Mouse (Mus musculus) midbrain, postnatal 0 days (tissue): ENCODE measurements at regions not wholly inside any gene's neighbourhood (a gene's known extent, or its start where the extent isn't known, plus 50 kb on each side); places are given as distances from the start of the nearest gene placed in this dataset.

Experiments used
- ATAC-seq: fragments of 200-750 bp; cut with Nextera tagmentation; 2 replicates; pipeline ENCODE4 v1.8.0; 2017; ENCODE audit warnings: moderate number of reproducible peaks, mild to moderate bottlenecking, moderate TSS enrichment, moderate library complexity; ENCODE audit not compliant: low FRiP score
- DNase-seq: peaks from one replicate; pipeline ENCODE4 v3.0.0-alpha.2; 2015; ENCODE audit warnings: low spot score
- H3K27ac ChIP-seq: fragments of 300-500 bp; sonication (generic); 2 replicates; pipeline ENCODE4 v1.5.1; 2014; ENCODE audit warnings: low read depth, mild to moderate bottlenecking, low read length, mixed read lengths
- H3K27me3 ChIP-seq: fragments of 300-500 bp; sonication (generic); 2 replicates; pipeline ENCODE4 v1.6.1; 2014; ENCODE audit warnings: low read length, control low read depth, mixed read lengths; ENCODE audit not compliant: insufficient read depth
- H3K36me3 ChIP-seq: fragments of 300-500 bp; sonication (generic); 2 replicates; pipeline ENCODE4 v1.6.1; 2014; ENCODE audit warnings: low read length, control low read depth, mixed read lengths; ENCODE audit not compliant: insufficient read depth
- H3K4me1 ChIP-seq: fragments of 300-500 bp; sonication (generic); 2 replicates; pipeline ENCODE4 v1.6.1; 2014; ENCODE audit warnings: mild to moderate bottlenecking, control low read depth, antibody characterized with exemption, low read length, mixed read lengths; ENCODE audit not compliant: insufficient read depth
- H3K4me2 ChIP-seq: fragments of 300-500 bp; sonication (generic); 2 replicates; pipeline ENCODE4 v1.6.1; 2014; ENCODE audit warnings: low read depth, mild to moderate bottlenecking, low read length, mixed read lengths; ENCODE audit not compliant: poor library complexity, severe bottlenecking
- H3K4me3 ChIP-seq: fragments of 300-500 bp; sonication (generic); 2 replicates; pipeline ENCODE4 v1.5.1; 2014; ENCODE audit warnings: low read depth, mild to moderate bottlenecking, low read length, moderate library complexity
- H3K9ac ChIP-seq: fragments of 300-500 bp; sonication (generic); replicated peaks from 2 replicates; pipeline ENCODE4 v1.6.1; 2014; ENCODE audit warnings: mild to moderate bottlenecking, low read length, moderate library complexity, mixed read lengths; ENCODE audit not compliant: poor library complexity, severe bottlenecking
- H3K9me3 ChIP-seq: fragments of 300-500 bp; sonication (generic); 2 replicates; pipeline ENCODE4 v1.6.1; 2016; ENCODE audit warnings: low read length, control low read depth
- CTCF ChIP-seq: IDR thresholded peaks from 2 replicates; pipeline ENCODE4 v1.5.1; 2016; ENCODE audit warnings: antibody characterized with exemption, mild to moderate bottlenecking
- WGBS: fragments of 180-500 bp; shearing (Covaris S2); extraction: QIAGEN DNeasy Blood & Tissue Kit; methylation state at CpG from one replicate; pipeline ENCODE4 v1.1.7; 2014; 5-methylcytosine and 5-hydroxymethylcytosine counted together

- H3K9ac ChIP-seq: no peak overlapping the region
- H3K9me3 ChIP-seq: no peaks in the 10 kb centered on the region
- no peaks in the 10 kb centered on the region for H3K27me3 ChIP-seq
- 82% methylated on average over 4 of the region's 4 CpGs for WGBS
- H3K4me2 ChIP-seq: no peak overlapping the region
- H3K4me1 ChIP-seq: no peaks in the 10 kb centered on the region
- no peak for TF ChIP-seq CTCF
- H3K4me3 ChIP-seq: no peak overlapping the region
- DNase-seq (no peak), ATAC-seq (no peak)
- H3K27ac ChIP-seq: no peak overlapping the region
- H3K36me3 ChIP-seq: no peaks in the 10 kb centered on the region
These were observed 221.9 kb downstream of the Gm9733 start for GRCm38 (mm10) chr3:15110037-15110748.

- Histone ChIP-seq H3K27ac (no peak overlapping the region), H3K9me3 (no peaks in the 10 kb centered on the region), H3K4me2 (no peak overlapping the region), H3K9ac (no peak overlapping the region), H3K27me3 (no peaks in the 10 kb centered on the region), H3K4me3 (no peak overlapping the region), H3K36me3 (no peaks in the 10 kb centered on the region), H3K4me1 (no peaks in the 10 kb centered on the region)
- TF ChIP-seq CTCF: no peak
- ATAC-seq (no peak), DNase-seq (no peak)
- WGBS: 51% methylated on average over 2 of the region's 2 CpGs
These were observed 219.8 kb downstream of the Gm9733 start for GRCm38 (mm10) chr3:15112177-15112838.

GRCm38 (mm10) chr3:15118634-15119356 lies 213.3 kb downstream of the Gm9733 start:
- Histone ChIP-seq H3K27me3 (no peaks in the 10 kb centered on the region), H3K9ac (no peak overlapping the region), H3K9me3 (no peaks in the 10 kb centered on the region), H3K36me3 (no peaks in the 10 kb centered on the region), H3K4me2 (no peak overlapping the region), H3K27ac (no peak overlapping the region), H3K4me3 (no peak overlapping the region), H3K4me1 (no peaks in the 10 kb centered on the region)
- 33% methylated on average over 3 of the region's 3 CpGs for WGBS
- TF ChIP-seq CTCF: no peak
- ATAC-seq (no peak), DNase-seq (no peak)

GRCm38 (mm10) chr3:15126736-15127135 lies 205.4 kb downstream of the Gm9733 start:
- Histone ChIP-seq H3K4me2 (no peak overlapping the region), H3K9me3 (no peaks in the 10 kb centered on the region), H3K4me1 (no peaks in the 10 kb centered on the region), H3K27ac (no peak overlapping the region), H3K36me3 (no peaks in the 10 kb centered on the region), H3K4me3 (no peak overlapping the region), H3K27me3 (no peaks in the 10 kb centered on the region), H3K9ac (no peak overlapping the region)
- ATAC-seq: no peak
- TF ChIP-seq CTCF: no peak
- DNase-seq: no peak
- WGBS: 78% methylated on average over 4 of the region's 4 CpGs

- H3K9me3 ChIP-seq: no peaks in the 10 kb centered on the region
- ATAC-seq (no peak), DNase-seq (no peak)
- no peak overlapping the region for H3K4me2 ChIP-seq
- TF ChIP-seq CTCF: no peak
- H3K27ac ChIP-seq: no peak overlapping the region
- H3K4me3 ChIP-seq: no peak overlapping the region
- H3K27me3 ChIP-seq: no peaks in the 10 kb centered on the region
- H3K9ac ChIP-seq: no peak overlapping the region
- no peaks in the 10 kb centered on the region for H3K36me3 ChIP-seq
- no peaks in the 10 kb centered on the region for H3K4me1 ChIP-seq
These were observed 203.7 kb downstream of the Gm9733 start for GRCm38 (mm10) chr3:15128370-15128769.

- no peaks in the 10 kb centered on the region for H3K27me3 ChIP-seq
- 72% methylated on average over 3 of the region's 3 CpGs for WGBS
- no peaks in the 10 kb centered on the region for H3K9me3 ChIP-seq
- no peak overlapping the region for H3K27ac ChIP-seq
- ATAC-seq (no peak), DNase-seq (no peak)
- H3K4me3 ChIP-seq: no peak overlapping the region
- H3K36me3 ChIP-seq: no peaks in the 10 kb centered on the region
- no peaks in the 10 kb centered on the region for H3K4me1 ChIP-seq
- H3K9ac ChIP-seq: no peak overlapping the region
- H3K4me2 ChIP-seq: no peak overlapping the region
- no peak for TF ChIP-seq CTCF
These were observed 203.1 kb downstream of the Gm9733 start for GRCm38 (mm10) chr3:15128960-15129359.
